ENCODE assay signal across 8 mouse cellular contexts in genomic region chr4:152177537-152178343, GRCm38 (mm10). TPM values are rescaled to one million over a fixed set of nuclear protein-coding genes. Genes with fewer than 3 reads are reported as not detected.
DNase-seq lines count a peak whose midpoint lies in the region; ATAC-seq lines count a peak whose summit lies in the region.

Acot7 (plus strand) TSS chr4:152178134.

- H3K36me3 ChIP-seq in forebrain, embryonic 10.5 days (replicated peaks), result peaks cover 14% of the 10 kb centered on the region
- H3K36me3 ChIP-seq in heart, embryonic 14.5 days (ENCODE audit: control insufficient read depth, insufficient read depth, low read length), result 0 out of 2 replicates have a peak, but pooled peaks cover 4% of the 10 kb centered on the region
- H3K36me3 ChIP-seq in liver, embryonic 12.5 days, result 0 out of 2 replicates have a peak, but pooled peaks cover 2% of the 10 kb centered on the region
- H3K36me3 ChIP-seq in splenic B cell, adult 2 months (ENCODE audit: control insufficient read depth, insufficient read depth, low read length, poor library complexity, severe bottlenecking), result no peaks in the 10 kb centered on the region

- peak within 1 kb of the TSS; percentile 98 for H3K4me2 ChIP-seq in heart, embryonic 14.5 days (ENCODE audit: low read length)
- H3K4me2 ChIP-seq in liver, embryonic 12.5 days, result peak within 1 kb of the TSS; percentile 97

- no peaks in the 10 kb centered on the region for H3K9me3 ChIP-seq in forebrain, embryonic 10.5 days
- H3K9me3 ChIP-seq in heart, embryonic 14.5 days (ENCODE audit: control insufficient read depth, low read length), result no peaks in the 10 kb centered on the region
- no peaks in the 10 kb centered on the region for H3K9me3 ChIP-seq in liver, embryonic 12.5 days (replicated peaks)

- H3K4me1 ChIP-seq in forebrain, embryonic 10.5 days, result peaks cover 39% of the 10 kb centered on the region
- peaks cover 9 to 20% of the 10 kb centered on the region in 2 experiments for H3K4me1 ChIP-seq in heart, embryonic 14.5 days (ENCODE audit: control insufficient read depth in 2 of 2, insufficient read depth in 2 of 2, low read length in 2 of 2)
- H3K4me1 ChIP-seq in liver, embryonic 12.5 days, result peaks cover 43% of the 10 kb centered on the region

- peak within 1 kb of the TSS; percentile 96 for H3K27ac ChIP-seq in forebrain, embryonic 10.5 days
- H3K27ac ChIP-seq in heart, embryonic 14.5 days (replicated peaks in 1 of 2; ENCODE audit: control insufficient read depth in 1 of 2, insufficient read depth in 1 of 2, low read depth in 2 of 2, low read length in 2 of 2), result peak within 1 kb of the TSS; percentile 87 to 90
- H3K27ac ChIP-seq in liver, embryonic 12.5 days, result peak within 1 kb of the TSS; percentile 88

- peaks cover 72% of the 10 kb centered on the region for H3K27me3 ChIP-seq in forebrain, embryonic 10.5 days (ENCODE audit: poor library complexity, severe bottlenecking)
- no peaks in the 10 kb centered on the region for H3K27me3 ChIP-seq in heart, embryonic 14.5 days (ENCODE audit: control insufficient read depth, insufficient read depth, low read length)
- peaks cover 27% of the 10 kb centered on the region for H3K27me3 ChIP-seq in liver, embryonic 12.5 days (replicated peaks)
- peaks cover 2% of the 10 kb centered on the region; the same call in 1 of the 2 replicates for H3K27me3 ChIP-seq in splenic B cell, adult 2 months (ENCODE audit: control insufficient read depth, insufficient read depth, low read length, poor library complexity, severe bottlenecking)

- peak; percentile 84 for DNase-seq in c-Kit-positive CD71-negative TER-119-negative erythroid progenitor cells, embryonic 14.5 days (ENCODE audit: low read depth)
- peak; percentile 91 for DNase-seq in forebrain, embryonic 10.5 days (ENCODE audit: extremely low spot score, low spot score)
- peak; percentile 95 for DNase-seq in kidney, postnatal 14 days
- peak; percentile 95 for DNase-seq in naive thymus-derived CD4-positive, alpha-beta T cell, adult 2 months (ENCODE audit: low read depth)
- peak; percentile 94 for DNase-seq in splenic B cell, adult 2 months (ENCODE audit: low read depth, low spot score)

- under 1% methylated on average over 108 of the region's 108 CpGs for WGBS in forebrain, embryonic 10.5 days
- WGBS in heart, embryonic 14.5 days, result under 1% methylated on average over 90 of the region's 108 CpGs
- WGBS in liver, embryonic 12.5 days (ENCODE audit: insufficient replicate concordance), result under 1% methylated on average over 87 of the region's 108 CpGs

- peak within 1 kb of the TSS; percentile 88 for H3K4me3 ChIP-seq in forebrain, embryonic 10.5 days
- peak within 1 kb of the TSS; percentile 72 to 78 for H3K4me3 ChIP-seq in heart, embryonic 14.5 days (ENCODE audit: control insufficient read depth in 1 of 2, insufficient read depth in 1 of 2, low read depth in 1 of 2, low read length in 2 of 2)
- H3K4me3 ChIP-seq in liver, embryonic 12.5 days, result peak within 1 kb of the TSS; percentile 77

- peak; percentile 88 for ATAC-seq in CD4-positive, CD25-positive, alpha-beta regulatory T cell, adult 4 months
- ATAC-seq in heart, embryonic 14.5 days (ENCODE audit: insufficient number of reproducible peaks, insufficient read depth, low FRiP score, low read depth), result peak; percentile 96
- peak; percentile 96 for ATAC-seq in liver, embryonic 12.5 days

- peak within 1 kb of the TSS; percentile 83 for H3K9ac ChIP-seq in heart, embryonic 14.5 days (ENCODE audit: low read length)
- peak within 1 kb of the TSS; percentile 92 for H3K9ac ChIP-seq in liver, embryonic 12.5 days

RNA-seq across cellular contexts. Expression of gene Acot7, which starts in this region (rescaled TPM):
- 100 to 1,000 TPM; 108 to 145 TPM for polyA plus RNA-seq in CD4-positive, CD25-positive, alpha-beta regulatory T cell, adult 4 months (2017; shearing (Covaris generic))
- 61.0 and 64.4 TPM in 2 replicates for polyA plus RNA-seq in forebrain, embryonic 10.5 days (2016; fragmentation: Nextera tagmentation; extraction: Ambion mirVana)
- polyA plus RNA-seq in heart, embryonic 14.5 days (2014; fragmentation: Nextera tagmentation; extraction: Ambion mirVana), result 62.8 and 72.9 TPM in 2 replicates
- polyA plus RNA-seq in liver, embryonic 12.5 days (2016; fragmentation: Nextera tagmentation; extraction: Ambion mirVana), result 33.0 and 36.2 TPM in 2 replicates

Comparison
In these comparisons a context has a peak if more than half of its experiments do, and no peak if none do; other contexts are left out.
1. Peak in every context shown above with its lines: DNase-seq, ATAC-seq, H3K4me3 ChIP-seq and H3K27ac ChIP-seq.